Mouse (Mus musculus) heart, postnatal 14 days (tissue): ENCODE measurements around the gene 0610030E20Rik. TPM values are rescaled to one million over a fixed set of nuclear protein-coding genes. Genes with fewer than 3 reads are reported as not detected.

ENCODE experiments used
- DNase-seq, 2 experiments: peaks; one replicate each; pipeline ENCODE4 v3.0.0; 2021 to 2022
- intact Hi-C: fragments of 180-260 bp; cut with DNase I; formaldehyde crosslinking; loops from one replicate; pipeline ENCODE4 v1.15.1; 2025
- total RNA-seq, 2 experiments: library from RNA; stranded (reverse); gene quantifications; 2 replicates each; pipeline ENCODE4 v1.2.3; 2021

Gene 0610030E20Rik
- total RNA-seq, 2 experiments from 2014 or later = 13.1 to 14.4 TPM

GRCm38 (mm10) chr6:72366304-72366703, 19.2 kb downstream of the 0610030E20Rik start:
- DNase-seq = no peak
- intact Hi-C loops = no loop called here

- no peak for DNase-seq
- intact Hi-C loops = no loop called here
Observed at GRCm38 (mm10) chr6:72366844-72367443, 19.8 kb downstream of the 0610030E20Rik start, which contains the start of gene Rnf181. TSS of gene Rnf181 (minus strand) at chr6:72366956.

- intact Hi-C loops = no loop called here
Observed at GRCm38 (mm10) chr6:72367460-72367974, 20.4 kb downstream of the 0610030E20Rik start.

GRCm38 (mm10) chr6:72369557-72369956, 22.4 kb downstream of the 0610030E20Rik start:
- intact Hi-C loops = no loop called here
- no peak for DNase-seq

More at GRCm38 (mm10) chr6:72367460-72367974, 20.4 kb downstream of the 0610030E20Rik start:
- DNase-seq = no peak

- intact Hi-C loops = no loop called here
Observed at GRCm38 (mm10) chr6:72370091-72370490, 23.0 kb downstream of the 0610030E20Rik start.

GRCm38 (mm10) chr6:72371147-72371546, 24.0 kb downstream of the 0610030E20Rik start:
- intact Hi-C loops = no loop called here
- peak; percentile 33 to 52 for DNase-seq

More at GRCm38 (mm10) chr6:72370091-72370490, 23.0 kb downstream of the 0610030E20Rik start:
- peak in 1 of 2 experiments; percentile 21 for DNase-seq

- intact Hi-C loops = no loop called here
- DNase-seq = no peak
Observed at GRCm38 (mm10) chr6:72371571-72371970, 24.5 kb downstream of the 0610030E20Rik start.

GRCm38 (mm10) chr6:72373184-72373583, 26.1 kb downstream of the 0610030E20Rik start:
- intact Hi-C loops = no loop called here
- DNase-seq = no peak

- DNase-seq = no peak
Observed at GRCm38 (mm10) chr6:72374206-72374605, 27.1 kb downstream of the 0610030E20Rik start.

GRCm38 (mm10) chr6:72374820-72375563, 27.9 kb downstream of the 0610030E20Rik start:
- DNase-seq = no peak
- intact Hi-C loops = no loop called here

More at GRCm38 (mm10) chr6:72374206-72374605, 27.1 kb downstream of the 0610030E20Rik start:
- intact Hi-C loops = no loop called here

GRCm38 (mm10) chr6:72378510-72379234, 31.6 kb downstream of the 0610030E20Rik start:
- intact Hi-C loops = no loop called here
- no peak for DNase-seq

GRCm38 (mm10) chr6:72379377-72380130, 32.4 kb downstream of the 0610030E20Rik start:
- no peak for DNase-seq
- intact Hi-C loops = no loop called here

- peak; percentile 89 to 90 for DNase-seq
- intact Hi-C loops = no loop called here
Observed at GRCm38 (mm10) chr6:72380131-72380770, 33.1 kb downstream of the 0610030E20Rik start, which contains the start of gene Vamp5. TSS of gene Vamp5 (minus strand) at chr6:72380468.

GRCm38 (mm10) chr6:72382494-72382893, 35.4 kb downstream of the 0610030E20Rik start:
- DNase-seq = no peak
- intact Hi-C loops = no loop called here

GRCm38 (mm10) chr6:72383142-72383820, 36.2 kb downstream of the 0610030E20Rik start:
- DNase-seq = no peak
- intact Hi-C loops = no loop called here

GRCm38 (mm10) chr6:72383952-72384351, 36.8 kb downstream of the 0610030E20Rik start:
- intact Hi-C loops = no loop called here
- DNase-seq = no peak

- intact Hi-C loops = loop anchor here (5.0 kb wide), 1 partner anchor 38 kb away; the partner anchor contains the start of genes 0610030E20Rik and Usp39
- DNase-seq = no peak
Observed at GRCm38 (mm10) chr6:72385258-72385657, 38.1 kb downstream of the 0610030E20Rik start.

GRCm38 (mm10) chr6:72386561-72386960, 39.4 kb downstream of the 0610030E20Rik start:
- intact Hi-C loops = loop anchor here (5.0 kb wide), 1 partner anchor 39 kb away; the partner anchor contains the start of genes 0610030E20Rik and Usp39
- no peak for DNase-seq

GRCm38 (mm10) chr6:72387816-72388215, 40.7 kb downstream of the 0610030E20Rik start:
- no peak for DNase-seq
- intact Hi-C loops = loop anchor here (5.0 kb wide), 1 partner anchor 41 kb away; the partner anchor contains the start of genes 0610030E20Rik and Usp39
